Mouse (Mus musculus) forelimb bud, embryonic 11.5 days (tissue): ENCODE data around the gene Lgr6.
"Not testable (repeated sequence)": the region's sequence is repeated elsewhere in the genome, so short reads cannot be mapped to it uniquely, and the experiment has no call there.

Experiments used
- DNase-seq: peaks from one replicate; pipeline ENCODE4 v3.0.0-alpha.2; 2012; ENCODE audit warnings: low read depth, low spot score

Lgr6 gene

DNA sequence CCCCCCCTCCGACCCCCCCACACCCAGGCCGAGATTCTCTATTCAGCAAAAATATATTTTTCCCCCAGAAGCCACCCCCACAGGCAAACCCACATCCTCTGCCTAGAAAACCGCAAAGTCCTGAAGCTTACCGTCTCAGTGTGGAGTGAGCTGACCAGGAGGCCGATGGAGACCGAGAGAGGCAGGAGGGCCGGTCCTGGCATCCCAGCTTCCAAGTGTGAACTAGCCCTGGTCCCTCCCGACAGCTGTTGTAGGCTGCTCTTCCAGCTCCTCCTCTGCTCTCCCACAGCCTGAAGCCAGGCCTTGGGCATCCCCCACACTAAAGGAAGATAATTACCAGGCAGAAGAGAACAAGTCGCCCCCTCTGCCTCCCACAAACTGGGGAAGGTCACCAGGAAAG, 23.9 kb upstream of the Lgr6 start:
- no peak for DNase-seq

DNA sequence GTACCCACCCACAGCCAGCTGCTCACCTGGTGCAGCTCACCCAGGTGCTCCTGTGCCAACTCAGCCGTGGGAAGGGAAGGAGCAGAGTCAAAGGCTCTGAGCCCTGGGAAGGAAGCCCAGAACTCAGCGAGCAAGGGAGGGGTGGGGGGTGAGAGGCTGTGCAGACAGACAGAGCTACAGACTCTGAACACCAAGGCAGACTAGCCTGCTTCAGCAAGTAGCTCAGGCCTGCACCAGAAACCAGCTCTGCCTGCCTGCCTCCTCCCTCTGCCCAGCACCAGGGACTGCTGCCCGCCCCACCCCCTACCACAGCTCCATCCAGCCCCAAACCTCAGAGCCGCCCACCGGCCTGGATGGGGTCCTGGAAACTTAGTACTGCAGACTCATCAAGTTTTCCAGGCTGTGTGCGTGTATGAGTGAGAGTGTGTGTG, 22.9 kb upstream of the Lgr6 start:
- DNase-seq = no peak

DNA sequence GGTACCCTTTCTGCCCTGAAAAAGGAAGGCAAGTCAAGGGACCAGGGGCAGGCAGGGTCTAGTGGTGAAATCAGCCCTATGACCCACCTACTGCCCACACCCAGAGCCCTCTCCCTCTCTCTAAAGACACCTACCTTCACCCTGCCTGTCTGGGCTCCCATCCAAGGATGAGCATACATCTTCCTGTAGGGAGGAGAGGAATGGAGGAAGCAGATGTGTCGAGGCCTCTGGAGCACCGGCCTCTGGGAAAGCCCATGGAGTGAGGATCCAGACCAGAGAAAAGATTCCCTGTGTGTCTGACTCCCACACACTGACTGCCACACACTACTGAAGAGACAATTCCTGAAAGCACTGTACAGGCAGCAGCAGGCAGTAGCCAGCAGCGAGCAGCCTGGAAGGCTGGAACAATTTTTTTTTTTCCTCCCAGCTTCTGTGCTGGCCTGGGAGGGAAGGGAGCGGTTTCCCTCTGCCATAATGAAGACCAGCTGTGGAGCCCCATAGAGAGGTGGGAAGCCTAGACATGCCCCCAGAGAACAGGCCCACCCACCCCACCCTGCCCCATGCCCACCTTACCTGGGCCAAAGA, 21.5 kb upstream of the Lgr6 start:
- peak; percentile 57 for DNase-seq

DNA sequence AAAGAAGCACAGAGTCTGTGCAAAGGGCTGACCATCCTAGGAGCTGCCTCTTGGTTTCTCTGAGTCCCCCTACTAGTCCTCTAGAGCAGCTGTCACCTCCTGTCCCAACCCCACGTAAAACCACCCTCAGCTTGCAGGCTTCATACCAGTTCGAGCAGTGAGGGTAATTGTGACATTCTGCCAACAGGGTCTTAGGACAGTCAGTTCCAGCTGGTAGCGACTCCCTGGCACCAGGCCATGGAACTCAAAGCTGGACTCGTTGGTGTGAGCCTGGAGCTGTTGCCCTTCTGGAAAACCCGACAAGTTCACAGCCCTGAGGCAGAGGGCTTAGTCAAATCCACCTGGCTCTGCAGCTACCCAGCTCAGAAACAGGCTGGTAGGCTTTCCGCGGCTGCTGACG, 20.9 kb upstream of the Lgr6 start:
- DNase-seq = no peak

DNA sequence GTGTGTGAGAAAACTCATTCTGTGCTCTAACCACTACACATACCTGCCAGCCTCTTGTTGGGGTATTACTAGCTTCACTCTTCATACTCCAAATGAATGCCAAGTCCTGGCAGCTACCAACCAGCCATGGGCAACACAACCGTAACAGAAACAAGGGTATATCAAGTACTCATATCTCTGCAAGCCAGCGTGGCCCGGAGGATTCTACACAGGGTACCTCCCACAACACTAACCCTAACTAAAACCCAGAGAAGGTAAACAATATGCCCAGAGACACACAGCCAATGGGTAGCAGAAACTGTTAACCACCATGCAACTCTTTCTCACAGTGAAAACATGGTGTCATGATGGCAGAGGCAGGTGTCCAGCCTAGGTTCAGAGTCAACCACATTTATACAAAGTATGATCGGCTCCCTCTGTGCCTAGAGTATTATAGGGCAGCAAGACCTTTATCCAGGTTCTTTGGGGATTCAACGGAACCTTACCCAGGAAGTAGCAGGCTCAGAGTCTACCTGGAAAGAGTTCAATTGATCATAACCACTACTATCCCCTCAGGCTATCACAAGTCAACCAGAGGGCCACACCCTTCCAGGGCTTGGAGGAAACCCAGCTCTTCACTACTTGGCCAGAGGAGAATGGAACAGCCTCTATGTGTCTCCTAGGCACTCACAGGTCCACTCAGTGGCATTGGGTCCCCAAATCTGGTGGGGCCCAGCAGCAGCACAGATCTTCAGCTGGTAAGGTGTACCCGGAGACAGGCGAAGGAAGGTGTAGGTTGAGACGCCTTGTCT, 19.7 kb upstream of the Lgr6 start:
- DNase-seq = no peak

DNA sequence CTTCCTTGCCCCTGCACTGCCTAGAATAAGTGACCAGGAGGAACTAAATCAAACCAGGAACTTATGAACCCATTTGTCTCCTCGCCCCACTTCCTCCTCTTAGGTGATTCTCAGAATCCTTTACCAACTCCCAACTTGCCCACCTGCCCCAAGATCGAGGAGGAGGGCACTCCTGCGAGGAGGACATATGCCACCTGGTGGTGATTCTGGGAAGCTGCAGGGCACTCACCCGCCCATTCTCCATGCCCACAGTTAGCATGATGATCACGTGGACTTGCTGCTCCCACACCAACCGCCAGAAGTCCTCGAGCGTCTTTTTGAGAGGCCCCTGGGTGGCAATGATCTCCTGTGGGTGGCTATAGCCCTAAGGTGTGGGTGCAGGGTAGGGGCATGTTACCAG, 7.6 kb upstream of the Lgr6 start:
- DNase-seq = peak; percentile 69

DNA sequence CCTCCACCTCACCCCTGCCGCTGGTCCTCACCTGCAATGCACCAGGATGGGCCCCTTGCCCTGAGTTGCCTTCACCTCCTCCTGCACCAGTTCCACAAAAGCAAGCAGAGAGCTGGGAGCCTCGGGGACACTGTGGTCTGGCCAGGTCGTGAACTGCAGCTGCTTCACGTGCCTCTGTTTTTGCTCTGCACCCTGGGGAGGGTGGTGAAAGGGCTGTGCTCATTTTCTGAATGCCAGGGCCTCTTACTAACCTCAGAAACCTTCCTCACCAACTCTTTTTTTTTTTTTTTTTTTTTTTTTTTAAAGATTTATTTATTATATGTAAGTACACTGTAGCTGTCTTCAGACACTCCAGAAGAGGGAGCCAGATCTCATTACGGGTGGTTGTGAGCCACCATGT, 6.2 kb upstream of the Lgr6 start:
- not testable (repeated sequence) for DNase-seq

DNA sequence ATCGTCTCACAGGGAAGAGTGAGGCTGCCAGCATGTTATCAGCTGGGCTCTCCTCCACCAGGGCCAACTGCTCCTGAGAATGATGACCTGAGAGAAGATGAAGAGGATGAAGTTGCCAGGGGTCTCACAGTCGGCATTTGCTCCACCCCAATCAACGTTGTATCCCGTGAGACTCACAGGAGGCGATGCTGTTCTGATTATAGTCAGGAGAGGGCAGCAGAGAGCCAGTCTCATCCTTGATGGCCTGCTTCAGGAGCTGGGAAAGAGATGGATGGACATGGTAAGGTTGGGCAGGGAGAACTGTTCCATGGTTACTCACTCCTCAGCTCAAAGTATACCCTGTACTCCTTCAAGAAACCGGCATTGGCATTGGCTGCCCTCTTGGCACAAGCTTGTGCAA, 5.0 kb upstream of the Lgr6 start:
- DNase-seq = peak; percentile 70

DNA sequence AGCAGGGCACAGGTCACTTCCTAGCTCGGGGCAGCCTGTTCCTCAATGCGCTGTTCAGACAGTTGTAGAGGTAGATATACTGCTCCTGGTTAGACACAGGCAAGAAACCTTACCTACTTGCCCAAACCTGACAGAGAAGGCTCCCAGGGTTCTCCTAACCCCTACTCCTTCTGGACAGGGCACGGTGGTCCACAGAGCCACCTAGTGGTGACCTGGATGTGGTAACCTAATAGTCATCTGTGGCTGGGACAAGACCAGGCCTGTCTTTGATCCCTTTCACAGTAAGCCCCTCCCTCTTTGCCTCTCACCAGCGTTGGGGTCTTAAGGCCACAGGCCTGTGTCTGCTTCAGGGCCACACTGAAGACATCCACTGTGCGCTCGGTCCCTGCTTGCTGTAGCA, 3.5 kb upstream of the Lgr6 start:
- peak; percentile 53 for DNase-seq

DNA sequence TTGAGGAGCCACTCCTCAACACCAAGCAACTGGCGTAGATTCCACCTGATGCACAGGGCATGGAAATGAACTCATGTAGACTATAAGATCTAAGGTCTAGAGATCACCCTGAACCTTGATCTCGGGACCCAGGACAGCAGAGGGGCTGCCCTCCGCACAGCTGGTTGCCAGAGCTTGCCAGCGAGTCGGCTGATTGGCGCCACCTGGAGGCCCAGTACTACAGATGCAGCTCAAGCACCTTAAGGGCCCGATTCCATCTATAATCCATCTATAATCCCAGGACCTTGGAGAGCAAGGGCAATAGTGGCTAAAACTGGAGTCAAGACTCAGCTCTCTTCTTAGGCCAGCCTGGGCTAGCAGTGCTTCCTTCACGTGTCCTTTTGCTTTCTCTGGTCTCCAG, 875 bp upstream of the Lgr6 start:
- peak; percentile 78 for DNase-seq

DNA sequence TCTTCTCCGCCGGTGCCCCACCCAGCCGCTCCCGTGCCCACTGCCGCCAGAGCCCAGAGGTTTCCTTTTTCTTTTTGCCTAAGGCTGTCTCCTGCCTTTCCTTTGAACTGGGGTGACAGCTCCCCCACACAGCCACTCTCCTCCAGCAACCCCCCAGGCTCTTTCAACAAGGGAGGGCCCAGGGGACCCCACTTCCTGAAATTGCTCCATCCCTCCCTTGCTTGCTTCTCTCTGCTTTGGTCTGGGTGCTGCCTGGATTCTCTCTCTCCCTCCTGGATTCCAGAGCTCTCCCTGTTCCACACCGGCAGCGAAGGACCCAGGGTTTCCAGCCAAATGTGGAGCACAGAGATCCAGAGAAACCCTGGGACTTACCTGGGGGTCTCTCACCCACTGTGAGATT, 4.7 kb downstream of the Lgr6 start:
- DNase-seq = no peak

DNA sequence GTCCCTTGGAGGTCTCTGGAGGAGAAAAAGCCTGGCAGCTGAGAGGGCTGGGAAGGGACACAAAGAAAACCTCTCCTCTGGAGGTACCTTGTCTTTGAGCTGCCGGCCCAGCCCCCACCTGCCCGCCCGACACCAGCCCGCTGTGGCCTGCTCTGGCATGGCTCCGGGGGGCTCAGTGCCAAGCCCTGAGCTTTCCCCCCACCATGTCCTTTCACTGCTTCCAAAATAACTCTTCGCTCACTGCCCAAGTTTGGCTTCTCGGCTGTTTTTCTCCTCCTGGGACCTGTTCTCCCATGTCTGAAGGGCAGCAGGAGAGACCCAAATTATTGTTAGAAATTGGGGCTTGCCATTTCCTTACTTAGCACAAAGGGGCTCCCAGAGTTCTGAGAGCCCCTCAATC, 6.6 kb downstream of the Lgr6 start:
- no peak for DNase-seq

DNA sequence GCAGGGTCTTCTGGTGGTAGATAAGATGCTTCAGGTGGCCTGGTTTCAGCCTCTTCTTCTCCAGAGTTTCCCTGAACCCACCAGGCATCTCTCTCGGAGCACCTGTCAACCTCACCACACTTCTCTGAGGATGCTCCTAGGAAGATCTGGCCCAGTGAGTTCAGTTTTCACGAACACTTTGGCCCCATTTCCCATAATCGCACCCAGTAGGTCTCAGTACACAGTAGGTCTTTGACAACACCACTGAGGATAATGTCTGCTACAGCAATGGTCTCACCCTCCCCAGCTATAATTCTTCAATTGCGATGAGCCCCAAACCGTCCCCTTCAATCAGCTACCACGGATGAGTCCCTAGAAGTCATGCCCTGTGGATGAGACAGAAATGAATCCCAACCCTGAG, 7.6 kb downstream of the Lgr6 start:
- no peak for DNase-seq

DNA sequence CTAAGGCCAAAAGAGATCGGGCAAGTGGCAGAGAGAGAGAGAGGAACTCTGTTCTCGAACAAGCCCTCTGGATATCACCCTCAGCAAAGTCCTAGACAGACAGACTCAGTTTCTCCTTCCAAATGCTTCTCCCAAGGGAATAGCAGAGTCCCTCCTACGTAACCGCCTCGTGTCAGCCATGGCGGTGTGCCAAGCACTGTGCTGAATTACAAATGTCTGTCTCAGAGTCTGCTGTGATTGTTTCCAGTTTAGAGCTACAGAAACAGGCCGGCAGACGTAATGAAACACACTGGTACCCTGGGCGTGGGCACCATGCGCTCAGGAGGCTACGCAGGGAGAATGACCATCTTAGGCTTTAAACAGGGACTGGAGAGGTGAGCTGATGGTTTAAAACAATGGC, 8.8 kb downstream of the Lgr6 start:
- no peak for DNase-seq

DNA sequence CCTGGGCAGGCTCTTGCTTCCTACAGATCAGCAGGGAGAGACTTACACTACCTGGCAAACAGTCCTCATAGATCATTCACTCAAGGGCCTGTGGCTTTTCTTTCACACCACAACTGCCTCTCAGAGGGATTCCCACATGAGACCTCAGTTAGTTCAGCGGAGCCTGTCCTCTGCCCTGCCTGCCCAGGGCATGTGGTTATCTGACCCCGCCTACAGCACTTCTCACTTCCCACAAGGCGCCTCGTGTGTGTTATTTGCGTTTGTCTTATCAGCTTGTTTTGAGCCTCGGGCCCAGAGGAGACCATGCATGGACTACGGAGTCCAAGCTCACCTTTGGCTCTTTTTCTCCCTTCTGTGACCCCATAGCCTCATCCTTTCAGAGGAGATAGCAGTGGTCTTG, 9.9 kb downstream of the Lgr6 start:
- DNase-seq = no peak

DNA sequence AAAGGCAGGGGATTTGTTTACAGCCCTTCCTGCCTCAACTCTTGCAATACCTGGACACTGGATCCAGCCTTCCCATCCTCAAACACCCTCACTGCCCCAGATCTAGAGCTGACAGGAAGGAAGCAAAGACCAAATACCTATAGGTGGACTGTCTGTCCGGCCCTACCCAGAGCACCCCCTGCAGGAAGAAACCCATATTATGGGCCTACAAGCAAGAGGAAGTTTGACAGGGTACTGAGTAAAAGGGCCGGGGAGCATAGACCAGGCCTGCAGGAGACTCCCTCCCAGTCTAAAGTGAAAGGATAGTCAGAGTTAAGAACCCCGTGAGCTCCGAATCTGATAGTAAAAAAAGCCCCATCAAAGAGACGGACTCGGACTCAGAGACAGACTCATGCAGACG, 10.4 kb downstream of the Lgr6 start:
- no peak for DNase-seq

DNA sequence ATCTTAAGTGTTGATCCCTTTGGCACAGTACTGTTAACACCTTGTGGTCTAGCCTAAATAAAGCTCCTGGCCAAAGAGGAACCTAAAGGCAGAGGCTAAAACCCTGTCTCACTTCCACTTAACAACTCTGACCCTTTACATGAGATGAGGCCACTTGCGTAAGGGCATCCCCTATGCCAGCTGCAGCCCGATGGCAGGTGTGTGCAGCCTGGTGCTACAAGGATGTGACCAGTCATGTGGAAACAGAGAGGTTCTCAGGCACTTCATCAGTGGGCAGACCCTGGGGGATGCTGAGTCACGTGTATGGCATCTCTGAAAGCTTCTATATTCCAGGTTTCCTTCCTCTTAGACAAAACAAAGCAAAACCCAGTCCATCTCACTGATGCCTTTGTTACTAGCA, 14.2 kb downstream of the Lgr6 start:
- DNase-seq = no peak

DNA sequence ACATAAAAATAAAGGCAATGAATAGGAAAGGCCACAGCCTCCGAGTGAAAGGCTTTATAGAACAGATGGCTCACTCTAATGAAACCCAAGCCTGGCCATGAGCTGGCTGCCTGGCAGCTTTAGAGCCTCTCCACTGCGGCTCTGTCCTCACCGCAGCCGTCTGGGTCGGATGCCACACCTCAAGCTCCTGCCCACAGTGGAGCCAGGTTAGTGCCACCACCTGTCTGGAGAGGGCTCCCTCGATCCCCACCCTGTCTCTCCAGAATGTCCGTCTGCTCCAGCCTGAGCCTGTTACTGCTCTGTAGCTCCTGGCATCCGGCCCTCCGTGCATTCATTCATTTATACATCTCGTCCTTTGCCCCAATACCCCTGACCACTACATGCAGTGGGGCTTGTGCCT, 15.4 kb downstream of the Lgr6 start:
- no peak for DNase-seq

DNA sequence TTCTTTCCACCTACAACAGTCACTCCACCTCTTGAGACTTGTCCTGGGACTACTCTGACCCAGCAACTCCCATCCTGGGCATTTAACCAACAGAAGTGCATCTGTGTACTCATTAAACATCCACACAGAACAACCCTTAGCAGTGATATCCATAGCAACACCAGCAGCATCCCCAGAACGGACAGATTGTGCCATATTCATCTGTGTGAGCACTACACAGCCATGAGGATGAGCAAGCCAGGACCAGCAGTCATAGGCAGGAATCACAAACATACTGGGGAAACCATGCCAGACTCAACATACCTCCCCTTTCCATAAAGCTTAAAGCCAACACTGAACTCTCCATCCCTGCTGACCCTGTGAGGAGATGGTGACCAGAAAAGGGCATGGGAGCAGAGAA, 17.7 kb downstream of the Lgr6 start:
- DNase-seq = no peak

DNA sequence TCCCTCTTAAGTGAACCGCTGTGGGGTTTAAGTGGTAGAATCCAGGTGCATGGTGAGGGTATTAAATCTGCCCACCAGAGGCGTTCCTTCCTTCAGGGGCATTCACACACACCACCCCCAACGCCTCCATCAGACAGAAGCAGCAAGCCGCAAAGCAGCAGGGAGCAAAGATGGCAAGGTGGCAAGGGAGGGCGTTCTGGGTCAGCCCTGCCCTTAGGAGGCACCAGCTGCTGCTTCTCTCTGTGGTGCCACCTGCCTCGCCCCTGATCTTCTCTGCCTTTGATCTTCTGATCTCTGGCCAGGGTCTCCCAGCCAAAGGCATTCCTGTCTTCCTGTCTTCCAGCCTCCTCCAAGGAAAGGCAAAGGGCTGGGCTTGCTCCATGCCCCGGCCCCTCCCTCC, 19.1 kb downstream of the Lgr6 start:
- no peak for DNase-seq

DNA sequence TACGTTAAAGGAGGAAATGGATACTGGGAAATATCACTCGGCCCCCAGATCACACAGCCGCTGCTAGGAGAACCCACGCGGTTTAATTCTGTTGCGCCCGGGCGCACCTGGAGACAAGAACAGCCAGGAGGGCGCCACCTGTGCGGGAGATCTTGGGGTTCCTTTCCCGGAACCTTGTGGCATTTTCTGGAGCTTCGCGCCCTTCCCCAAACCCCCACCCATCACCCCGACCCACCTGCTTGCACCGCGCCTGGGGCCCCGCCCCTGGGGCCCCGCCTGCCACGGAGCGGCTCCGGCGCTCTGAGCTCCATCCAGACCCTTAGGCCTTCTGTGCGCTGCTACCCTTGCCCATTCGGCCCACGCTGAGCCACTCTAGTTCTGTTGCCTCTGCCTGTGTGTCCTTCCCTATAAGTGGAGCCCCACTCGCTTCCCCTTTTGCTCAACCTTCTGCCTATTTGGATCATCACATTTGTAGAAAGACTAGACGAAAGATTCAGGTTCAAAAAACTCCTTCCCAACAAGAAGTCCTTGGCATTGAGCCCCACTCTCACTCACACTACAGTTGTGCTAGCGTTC, 19.7 kb downstream of the Lgr6 start:
- DNase-seq = no peak

DNA sequence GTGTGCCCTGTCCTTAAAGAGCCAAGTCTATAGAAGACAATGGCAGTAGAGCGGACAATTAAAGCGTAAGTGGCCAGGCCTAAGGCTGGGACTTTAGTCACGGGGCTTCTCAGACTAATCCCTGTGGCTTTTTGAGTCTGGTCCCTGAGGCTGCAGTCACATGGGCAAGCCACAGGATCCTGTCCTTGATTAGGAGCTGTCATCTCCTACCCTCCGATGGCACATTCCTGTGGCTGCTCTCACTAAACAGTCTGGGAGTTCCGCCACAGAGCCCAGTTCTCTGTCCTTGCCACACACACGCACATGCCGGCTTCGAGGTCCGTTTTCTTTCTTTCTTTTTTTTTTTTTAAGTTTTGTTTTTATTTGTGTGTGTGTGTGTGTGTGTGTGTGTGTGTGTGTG, 21.6 kb downstream of the Lgr6 start:
- no peak for DNase-seq

DNA sequence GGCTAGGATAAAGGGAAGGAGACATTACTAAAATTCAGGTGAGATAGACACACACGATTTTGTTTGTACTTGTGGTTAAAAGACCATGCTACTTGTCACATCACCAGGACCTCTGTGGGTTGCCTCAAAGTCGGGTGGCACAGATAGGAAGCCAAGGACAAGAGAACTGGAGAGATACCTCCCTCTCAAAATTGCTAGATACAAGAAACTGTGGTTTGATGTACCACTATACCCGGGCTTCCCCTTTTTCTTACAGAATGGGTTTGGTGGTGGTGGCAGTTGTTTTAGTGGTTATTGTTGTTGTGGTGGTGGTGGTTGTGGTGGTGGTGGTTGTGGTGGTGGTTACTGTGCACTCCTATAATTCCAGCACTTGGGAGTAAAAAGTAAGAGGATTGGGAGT, 22.8 kb downstream of the Lgr6 start:
- DNase-seq = no peak
